Mouse (Mus musculus): Measurements from ENCODE around the gene Hoxa3. TPM values are rescaled to one million over a fixed set of nuclear protein-coding genes. Genes with fewer than 3 reads are reported as not detected.

The Hoxa3 gene
- polyA plus RNA-seq, 1 experiment from 2014 or later, result 6.6 TPM

DNA sequence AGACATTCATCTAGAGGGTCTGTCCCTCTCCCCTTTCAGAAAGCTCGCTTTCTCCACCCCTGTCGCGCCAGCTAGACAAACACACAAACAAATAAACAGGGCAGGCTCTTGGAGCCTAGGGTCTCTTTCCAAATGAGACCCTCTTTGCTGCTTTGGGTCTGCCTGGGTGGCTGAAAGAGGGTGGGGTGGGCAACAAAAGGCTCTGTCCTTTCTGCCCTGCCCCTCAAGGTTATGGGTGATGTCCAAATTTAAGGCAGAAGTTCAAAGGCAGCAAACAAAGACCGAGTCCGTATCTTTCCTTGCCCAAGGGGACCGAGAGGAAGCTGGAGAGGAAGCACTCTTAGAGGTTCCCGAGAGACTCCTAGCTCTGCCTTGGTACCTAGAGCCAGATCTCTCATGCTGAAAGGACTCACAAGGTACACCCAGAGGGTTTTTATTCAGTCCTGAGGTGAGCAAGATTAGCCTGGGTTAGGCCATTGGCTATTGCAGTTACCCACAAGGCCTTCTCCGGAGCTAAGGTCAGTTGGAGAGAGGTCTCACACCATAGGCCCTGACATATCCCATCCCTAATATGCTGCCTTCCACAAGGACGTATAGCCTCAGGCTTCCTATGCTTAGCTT, 28.0 kb upstream of the Hoxa3 start:
- H3K36me3 ChIP-seq (ENCODE audit: control insufficient read depth, insufficient read depth, low read length), result no peaks in the 10 kb centered on the region
- no peak overlapping the region for H3K4me3 ChIP-seq (ENCODE audit: low read length)
- H3K4me1 ChIP-seq (replicated peaks; ENCODE audit: control insufficient read depth, insufficient read depth, low read length), result peaks cover 2% of the 10 kb centered on the region; the same call in 1 of the 2 replicates
- no peak for ATAC-seq (ENCODE audit: low read depth)
- H3K27ac ChIP-seq (ENCODE audit: low read length), result no peak overlapping the region
- no peak overlapping the region for H3K9ac ChIP-seq (ENCODE audit: low read length)
- peaks cover 92% of the 10 kb centered on the region for H3K27me3 ChIP-seq (ENCODE audit: control insufficient read depth, insufficient read depth, low read depth, low read length)
- no peak overlapping the region for H3K4me2 ChIP-seq (ENCODE audit: low read depth, low read length)
- no peaks in the 10 kb centered on the region for H3K9me3 ChIP-seq (ENCODE audit: control insufficient read depth, low read length)
- 9% methylated on average over 9 of the region's 9 CpGs for WGBS

DNA sequence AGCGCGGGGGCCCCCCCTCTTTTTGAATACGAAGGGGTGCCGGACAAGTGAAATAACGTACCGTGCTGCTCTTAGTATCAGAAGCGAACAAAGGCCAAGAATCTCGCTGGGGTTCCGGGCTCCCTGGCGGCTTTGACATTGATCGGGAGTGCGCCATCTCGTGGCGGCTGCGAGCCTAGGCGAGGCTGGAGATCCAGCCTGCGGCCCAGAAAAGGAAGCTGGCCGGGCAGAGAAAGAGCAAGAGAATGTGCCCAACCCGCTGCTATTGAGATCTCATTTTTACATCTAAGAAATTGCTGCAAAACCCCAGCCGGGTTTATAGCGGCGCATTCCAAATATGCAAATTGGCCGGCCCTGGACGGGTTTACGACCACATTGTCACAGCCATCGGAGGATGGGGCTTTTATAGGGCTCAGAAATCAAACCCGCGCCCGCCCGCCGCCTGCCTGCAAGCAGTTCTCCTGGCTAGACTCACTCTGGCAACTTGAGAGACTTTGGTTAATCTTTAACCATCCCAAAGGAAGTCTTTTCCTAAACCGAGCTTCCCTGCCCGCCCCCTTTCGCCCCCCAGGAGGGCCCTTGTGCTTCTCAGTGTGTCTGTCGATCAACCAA, 27.4 kb upstream of the Hoxa3 start, which contains the start of gene Hoxa10:
Gene Hoxa10 (minus strand): TSS at position 466 of the 612 bp plus-strand sequence.
- peaks cover 2% of the 10 kb centered on the region; the same call in 1 of the 2 replicates for H3K4me1 ChIP-seq (replicated peaks; ENCODE audit: control insufficient read depth, insufficient read depth, low read length)
- peak; percentile 77 for ATAC-seq (ENCODE audit: low read depth)
- 2% methylated on average over 35 of the region's 35 CpGs for WGBS

DNA sequence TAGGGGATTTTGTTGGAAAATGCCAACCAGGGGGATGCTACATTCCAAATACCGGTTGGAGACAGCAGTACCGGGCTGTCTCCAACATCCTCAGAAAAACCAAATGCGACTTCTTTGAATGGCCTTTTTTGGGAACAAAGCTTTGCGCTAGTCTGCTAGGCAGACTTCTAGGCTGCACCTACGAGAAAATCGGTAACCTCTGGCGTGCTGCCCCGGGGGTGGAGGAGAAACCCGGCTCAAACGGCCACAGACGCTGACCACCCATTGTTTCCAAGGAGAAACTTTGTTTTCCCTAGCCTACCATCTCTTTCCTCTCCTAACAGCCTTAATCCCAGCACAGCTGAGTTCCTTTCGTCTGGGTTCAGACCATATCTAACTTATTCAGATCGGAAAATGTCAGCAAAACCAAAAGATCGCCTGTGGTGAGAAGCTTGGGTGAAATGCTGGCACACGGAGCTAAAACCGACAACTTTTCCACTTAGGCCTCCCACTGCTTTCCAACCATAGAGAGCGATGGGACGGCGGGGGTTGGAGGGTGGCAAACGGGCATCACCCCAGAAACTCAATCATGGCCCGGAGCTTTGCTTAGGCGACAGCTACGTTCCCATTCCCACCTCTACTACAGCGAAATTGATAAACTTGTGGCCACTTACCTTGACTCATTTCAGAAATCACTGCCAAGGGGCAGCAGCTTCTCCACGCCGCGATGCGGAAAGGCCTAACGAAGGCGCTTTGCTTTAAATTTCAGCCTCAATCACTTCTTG, 26.7 kb upstream of the Hoxa3 start:
- Histone ChIP-seq H3K4me1 (replicated peaks; ENCODE audit: control insufficient read depth, insufficient read depth, low read length) (no peaks in the 10 kb centered on the region; the same call in 1 of the 2 replicates), H3K9ac (ENCODE audit: low read length) (no peak overlapping the region), H3K4me3 (ENCODE audit: low read length) (no peak overlapping the region), H3K4me2 (ENCODE audit: low read depth, low read length) (peak overlapping the region; percentile 15; the same call in 1 of the 2 replicates), H3K36me3 (ENCODE audit: control insufficient read depth, insufficient read depth, low read length) (no peaks in the 10 kb centered on the region), H3K27ac (ENCODE audit: low read length) (no peak overlapping the region), H3K9me3 (ENCODE audit: control insufficient read depth, low read length) (no peaks in the 10 kb centered on the region), H3K27me3 (ENCODE audit: control insufficient read depth, insufficient read depth, low read depth, low read length) (peaks cover 92% of the 10 kb centered on the region)
- ATAC-seq (ENCODE audit: low read depth), result no peak
- 3% methylated on average over 30 of the region's 30 CpGs for WGBS

More for the DNA sequence above, 27.4 kb upstream of the Hoxa3 start, which contains the start of gene Hoxa10:
- Histone ChIP-seq H3K9ac (ENCODE audit: low read length) (no peak within 1 kb of the TSS), H3K36me3 (ENCODE audit: control insufficient read depth, insufficient read depth, low read length) (no peaks in the 10 kb centered on the region), H3K4me3 (ENCODE audit: low read length) (0 out of 2 replicates have a peak within 1 kb of the TSS, but pooled peaks have one; percentile 6), H3K27ac (ENCODE audit: low read length) (no peak within 1 kb of the TSS), H3K27me3 (ENCODE audit: control insufficient read depth, insufficient read depth, low read depth, low read length) (peaks cover 92% of the 10 kb centered on the region), H3K9me3 (ENCODE audit: control insufficient read depth, low read length) (no peaks in the 10 kb centered on the region), H3K4me2 (ENCODE audit: low read depth, low read length) (peak within 1 kb of the TSS; percentile 15; the same call in 1 of the 2 replicates)

DNA sequence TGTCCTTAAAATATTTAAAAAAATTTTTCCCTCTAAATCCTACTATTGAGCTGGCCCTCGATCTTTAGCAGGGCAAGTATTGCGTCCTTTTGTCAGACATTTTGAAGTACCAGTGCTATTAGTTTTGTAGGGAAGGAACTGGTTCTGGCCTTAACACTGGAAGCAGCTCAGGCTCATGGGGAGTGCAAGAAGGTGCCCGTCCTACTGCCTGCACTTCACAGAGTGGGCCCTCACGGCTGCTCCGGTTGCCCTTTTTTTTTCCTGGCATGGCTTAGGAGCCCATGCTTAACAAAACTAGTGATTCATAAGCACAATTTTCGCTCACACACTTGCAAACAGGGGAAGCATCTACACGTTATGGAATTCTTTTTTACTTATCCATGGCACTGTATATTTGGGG, 25.8 kb upstream of the Hoxa3 start:
- H3K36me3 ChIP-seq (ENCODE audit: control insufficient read depth, insufficient read depth, low read length), result no peaks in the 10 kb centered on the region
- no peak overlapping the region for H3K9ac ChIP-seq (ENCODE audit: low read length)
- H3K27ac ChIP-seq (ENCODE audit: low read length), result no peak overlapping the region
- H3K4me3 ChIP-seq (ENCODE audit: low read length), result no peak overlapping the region
- no peak for ATAC-seq (ENCODE audit: low read depth)
- WGBS, result 5% methylated on average over 7 of the region's 7 CpGs
- no peaks in the 10 kb centered on the region; the same call in 1 of the 2 replicates for H3K4me1 ChIP-seq (replicated peaks; ENCODE audit: control insufficient read depth, insufficient read depth, low read length)
- peaks cover 92% of the 10 kb centered on the region for H3K27me3 ChIP-seq (ENCODE audit: control insufficient read depth, insufficient read depth, low read depth, low read length)
- no peaks in the 10 kb centered on the region for H3K9me3 ChIP-seq (ENCODE audit: control insufficient read depth, low read length)
- H3K4me2 ChIP-seq (ENCODE audit: low read depth, low read length), result no peak overlapping the region

DNA sequence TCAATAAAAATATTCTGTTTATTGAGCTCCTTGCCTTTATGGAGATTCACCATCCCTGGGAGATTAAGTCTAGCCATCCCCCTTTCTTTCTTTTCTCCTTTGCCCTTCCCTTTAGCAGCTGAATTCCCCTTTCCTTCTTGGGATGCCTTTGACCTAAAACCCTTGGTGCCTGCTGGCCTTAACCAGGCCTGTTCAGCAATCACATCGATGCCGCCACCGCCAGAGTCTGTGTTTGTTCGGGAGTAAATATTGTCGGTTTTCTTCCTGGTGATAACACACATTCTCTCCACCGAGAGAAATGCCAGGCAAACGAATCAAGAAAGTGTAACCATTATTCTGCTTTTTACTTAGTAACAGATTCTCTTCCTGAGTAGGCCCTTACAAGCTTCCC, 25.0 kb upstream of the Hoxa3 start:
- no peak overlapping the region for H3K4me3 ChIP-seq (ENCODE audit: low read length)
- no peak for ATAC-seq (ENCODE audit: low read depth)
- no peak overlapping the region for H3K27ac ChIP-seq (ENCODE audit: low read length)
- no peak overlapping the region for H3K9ac ChIP-seq (ENCODE audit: low read length)
- H3K9me3 ChIP-seq (ENCODE audit: control insufficient read depth, low read length), result no peaks in the 10 kb centered on the region
- H3K36me3 ChIP-seq (ENCODE audit: control insufficient read depth, insufficient read depth, low read length), result no peaks in the 10 kb centered on the region
- WGBS, result 4% methylated on average over 7 of the region's 7 CpGs
- H3K27me3 ChIP-seq (ENCODE audit: control insufficient read depth, insufficient read depth, low read depth, low read length), result peaks cover 92% of the 10 kb centered on the region
- no peaks in the 10 kb centered on the region; the same call in 1 of the 2 replicates for H3K4me1 ChIP-seq (replicated peaks; ENCODE audit: control insufficient read depth, insufficient read depth, low read length)
- H3K4me2 ChIP-seq (ENCODE audit: low read depth, low read length), result no peak overlapping the region

DNA sequence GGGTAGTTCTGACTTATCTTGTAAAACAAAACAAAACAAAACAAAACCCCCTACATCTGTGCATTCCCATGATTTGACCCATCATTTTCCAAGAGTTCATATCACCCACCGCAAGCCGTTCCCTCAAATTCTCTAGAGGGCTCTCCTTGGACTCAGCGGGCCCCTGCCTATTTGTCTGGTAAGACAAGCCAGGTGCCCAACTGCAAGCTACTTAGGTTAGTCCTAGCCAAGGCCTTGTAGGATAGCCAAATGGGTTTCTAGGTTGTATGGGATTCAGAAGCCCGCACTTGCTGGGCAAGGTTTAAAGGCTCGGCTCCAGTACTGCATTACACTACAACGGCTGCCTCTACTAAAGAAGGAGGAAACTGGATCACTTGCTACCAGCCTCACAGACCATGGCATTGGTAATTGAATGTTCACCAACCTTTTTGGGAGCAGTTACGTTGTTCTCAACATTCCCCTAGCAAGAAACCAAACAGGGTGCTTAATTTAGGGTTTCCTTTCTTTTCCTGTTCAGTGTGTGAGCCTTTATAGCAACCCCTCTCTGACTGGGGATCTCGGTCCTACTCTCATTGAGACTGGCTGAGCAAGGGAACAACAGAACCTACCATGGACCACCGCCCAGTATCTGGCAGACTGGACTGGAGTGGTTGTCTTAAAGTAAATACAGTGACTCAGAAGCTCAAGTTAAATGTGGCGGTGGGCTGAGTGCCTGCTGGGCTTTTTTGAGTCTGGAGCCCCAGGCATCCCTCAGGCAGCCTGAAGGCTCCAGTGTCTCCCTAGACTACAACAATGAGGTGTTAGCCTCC, 24.4 kb upstream of the Hoxa3 start:
- WGBS, result 9% methylated on average over 10 of the region's 10 CpGs
- Histone ChIP-seq H3K9ac (ENCODE audit: low read length) (no peak overlapping the region), H3K27me3 (ENCODE audit: control insufficient read depth, insufficient read depth, low read depth, low read length) (peaks cover 91% of the 10 kb centered on the region), H3K9me3 (ENCODE audit: control insufficient read depth, low read length) (no peaks in the 10 kb centered on the region), H3K4me1 (replicated peaks; ENCODE audit: control insufficient read depth, insufficient read depth, low read length) (no peaks in the 10 kb centered on the region; the same call in 1 of the 2 replicates), H3K27ac (ENCODE audit: low read length) (no peak overlapping the region), H3K36me3 (ENCODE audit: control insufficient read depth, insufficient read depth, low read length) (no peaks in the 10 kb centered on the region), H3K4me2 (ENCODE audit: low read depth, low read length) (no peak overlapping the region), H3K4me3 (ENCODE audit: low read length) (no peak overlapping the region)
- ATAC-seq (ENCODE audit: low read depth), result no peak

DNA sequence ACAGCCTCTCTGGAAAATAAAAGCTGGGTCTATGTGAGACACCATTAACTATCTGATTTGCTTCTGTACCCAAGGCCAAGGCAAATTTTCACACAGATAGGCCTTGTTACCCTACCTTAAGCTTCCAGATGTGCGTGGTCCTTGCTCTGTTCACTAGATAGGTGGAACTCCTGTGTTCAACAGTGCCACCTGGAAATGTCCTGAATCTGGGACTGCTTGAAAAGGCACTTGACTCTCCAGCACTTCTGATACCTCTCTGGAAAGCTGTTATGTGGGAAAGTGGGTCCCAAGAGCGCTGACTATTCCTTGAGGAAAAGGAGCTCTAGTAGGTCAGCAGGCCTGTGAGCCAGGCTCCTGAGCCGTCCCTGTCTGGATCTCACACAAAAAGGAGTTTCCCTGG, 23.7 kb upstream of the Hoxa3 start:
- no peak overlapping the region for H3K4me3 ChIP-seq (ENCODE audit: low read length)
- H3K4me2 ChIP-seq (ENCODE audit: low read depth, low read length), result no peak overlapping the region
- H3K9ac ChIP-seq (ENCODE audit: low read length), result no peak overlapping the region
- H3K36me3 ChIP-seq (ENCODE audit: control insufficient read depth, insufficient read depth, low read length), result no peaks in the 10 kb centered on the region
- no peaks in the 10 kb centered on the region; the same call in 1 of the 2 replicates for H3K4me1 ChIP-seq (replicated peaks; ENCODE audit: control insufficient read depth, insufficient read depth, low read length)
- ATAC-seq (ENCODE audit: low read depth), result no peak
- WGBS, result 19% methylated on average over 3 of the region's 3 CpGs
- H3K9me3 ChIP-seq (ENCODE audit: control insufficient read depth, low read length), result no peaks in the 10 kb centered on the region
- H3K27me3 ChIP-seq (ENCODE audit: control insufficient read depth, insufficient read depth, low read depth, low read length), result peaks cover 92% of the 10 kb centered on the region
- no peak overlapping the region for H3K27ac ChIP-seq (ENCODE audit: low read length)

DNA sequence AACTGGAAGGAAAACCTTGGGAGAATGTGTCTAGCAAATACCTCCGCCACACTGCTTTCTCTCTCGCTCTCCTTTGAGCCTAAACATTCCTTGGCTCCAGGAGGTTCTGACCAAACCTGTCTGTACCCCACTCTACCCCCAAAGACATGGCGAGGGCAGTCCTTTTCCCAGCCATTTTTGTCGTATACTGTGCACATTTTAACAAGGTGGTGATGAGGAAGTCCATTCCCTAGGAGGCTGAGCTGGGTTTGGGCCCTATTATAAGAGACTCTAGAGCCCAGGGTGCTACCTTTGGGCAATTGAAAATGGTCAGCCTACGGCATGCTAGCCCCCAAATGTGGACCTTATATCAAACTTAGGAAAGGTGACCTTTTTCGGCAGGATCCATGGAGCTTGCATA, 22.7 kb upstream of the Hoxa3 start:
- no peaks in the 10 kb centered on the region for H3K9me3 ChIP-seq (ENCODE audit: control insufficient read depth, low read length)
- H3K36me3 ChIP-seq (ENCODE audit: control insufficient read depth, insufficient read depth, low read length), result no peaks in the 10 kb centered on the region
- no peak overlapping the region for H3K27ac ChIP-seq (ENCODE audit: low read length)
- WGBS, result 18% methylated on average over 6 of the region's 6 CpGs
- H3K27me3 ChIP-seq (ENCODE audit: control insufficient read depth, insufficient read depth, low read depth, low read length), result peaks cover 88% of the 10 kb centered on the region
- no peak overlapping the region for H3K9ac ChIP-seq (ENCODE audit: low read length)
- H3K4me2 ChIP-seq (ENCODE audit: low read depth, low read length), result no peak overlapping the region
- H3K4me1 ChIP-seq (replicated peaks; ENCODE audit: control insufficient read depth, insufficient read depth, low read length), result no peaks in the 10 kb centered on the region; the same call in 1 of the 2 replicates
- no peak for ATAC-seq (ENCODE audit: low read depth)
- no peak overlapping the region for H3K4me3 ChIP-seq (ENCODE audit: low read length)
